Mouse (Mus musculus) embryonic stem cell, embryonic (primary cell): ENCODE data around the gene Hap1.

ENCODE experiments used
- CTCF ChIA-PET, 4 experiments: fragments of 300-600 bp in 2 of 4; fragments of 350-600 bp in 2 of 4; sonication (Branson Sonifier 250); formaldehyde crosslinking; loops; one replicate each; lab custom pipeline; 2022; ENCODE audit warnings: inconsistent platforms in 2 of 4; lab: Charles Lee
- POLR2A ChIA-PET, 4 experiments: fragments of 300-600 bp in 2 of 4; fragments of 350-600 bp in 2 of 4; sonication (Branson Sonifier 250); formaldehyde crosslinking; loops; one replicate each; lab custom pipeline; 2022; ENCODE audit warnings: antibody characterized with exemption in 4 of 4, inconsistent platforms in 1 of 4; lab: Charles Lee

The Hap1 gene

GRCm38 (mm10) chr11:100321479-100322305 lies 34.2 kb downstream of the Hap1 start:
- ChIA-PET CTCF (interaction anchor here in 3 of 4 experiments (0.6 to 2.9 kb wide), 6 partner anchors 13 to 181 kb away, joined by 4 to 15 read pairs (median 4); no protein-coding TSS in a partner anchor), POLR2A (interaction anchor here (0.6 to 9.5 kb wide), 101 partner anchors 8 to 1377 kb away, joined by 3 to 410 read pairs (median 6); partner anchors contain the start of genes Hap1 (in 4 of the 4), Acly (in 3 of the 4), Gast (in 3 of the 4) and Jup (in 3 of the 4))

- POLR2A ChIA-PET, result interaction anchor here (0.5 to 9.5 kb wide), 250 partner anchors 8 to 1964 kb away, joined by 3 to 410 read pairs (median 5); partner anchors contain the start of genes Gast (in 4 of the 4), Acly (in 3 of the 4), Hap1 (in 3 of the 4) and Jup (in 3 of the 4)
- CTCF ChIA-PET, result interaction anchor here (0.5 to 2.9 kb wide), 11 partner anchors 9 to 1863 kb away, joined by 3 to 15 read pairs (median 4); no protein-coding TSS in a partner anchor
These were observed 35.1 kb downstream of the Hap1 start for GRCm38 (mm10) chr11:100320701-100321410.

- POLR2A ChIA-PET, result interaction anchor here (0.5 to 9.5 kb wide), 301 partner anchors 8 to 1964 kb away, joined by 3 to 410 read pairs (median 4); partner anchors contain the start of genes Gast (in 4 of the 4), Acly (in 3 of the 4), Hap1 (in 3 of the 4) and Jup (in 3 of the 4)
- CTCF ChIA-PET, result interaction anchor here (0.5 to 2.9 kb wide), 15 partner anchors 8 to 1862 kb away, joined by 3 to 15 read pairs (median 4); partner anchors contain the start of gene 2300003K06Rik (in 1 of the 4)
These were observed 35.7 kb downstream of the Hap1 start for GRCm38 (mm10) chr11:100320172-100320630.

- CTCF ChIA-PET, result interaction anchor here (0.6 to 2.9 kb wide), 13 partner anchors 11 to 1862 kb away, joined by 3 to 15 read pairs (median 3); partner anchors contain the start of gene 2300003K06Rik (in 1 of the 4)
- POLR2A ChIA-PET, result interaction anchor here (0.5 to 9.5 kb wide), 280 partner anchors 8 to 1965 kb away, joined by 3 to 410 read pairs (median 5); partner anchors contain the start of genes Gast (in 4 of the 4), Acly (in 3 of the 4), Hap1 (in 3 of the 4) and Jup (in 3 of the 4)
These were observed 36.3 kb downstream of the Hap1 start, which contains the start of gene Eif1 for GRCm38 (mm10) chr11:100319492-100320171. TSS of gene Eif1 (plus strand) at chr11:100319885.

- CTCF ChIA-PET, result interaction anchor here (0.6 to 2.9 kb wide), 6 partner anchors 18 to 651 kb away, joined by 3 to 15 read pairs (median 4); no protein-coding TSS in a partner anchor
- POLR2A ChIA-PET, result interaction anchor here (0.6 to 9.5 kb wide), 211 partner anchors 7 to 1966 kb away, joined by 3 to 410 read pairs (median 6); partner anchors contain the start of genes Acly (in 3 of the 4), Hap1 (in 3 of the 4), Jup (in 3 of the 4) and Krt17 (in 3 of the 4)
These were observed 37.1 kb downstream of the Hap1 start for GRCm38 (mm10) chr11:100318529-100319451.

- POLR2A ChIA-PET, result interaction anchor here in 3 of 4 experiments (0.6 to 9.5 kb wide), 11 partner anchors 9 to 1377 kb away, joined by 3 to 232 read pairs (median 22); partner anchors contain the start of genes Hap1 (in 1 of the 3) and Jup (in 1 of the 3)
- CTCF ChIA-PET, result interaction anchor here in 1 of 4 experiments (0.7 kb wide), 1 partner anchor 35 kb away, joined by 3 read pairs; no protein-coding TSS in a partner anchor
These were observed 38.0 kb downstream of the Hap1 start for GRCm38 (mm10) chr11:100317826-100318380.

- ChIA-PET POLR2A (interaction anchor here in 3 of 4 experiments (0.6 to 2.4 kb wide), 15 partner anchors 8 to 121 kb away, joined by 3 to 17 read pairs (median 4); partner anchors contain the start of genes Hap1 (in 1 of the 3) and Jup (in 1 of the 3)), CTCF (interaction anchor here in 2 of 4 experiments (0.7 to 1.4 kb wide), 2 partner anchors 15 to 17 kb away, joined by 3 to 7 read pairs; no protein-coding TSS in a partner anchor)
These were observed 40.5 kb downstream of the Hap1 start for GRCm38 (mm10) chr11:100315439-100315838.

GRCm38 (mm10) chr11:100313424-100313823 lies 42.5 kb downstream of the Hap1 start:
- POLR2A ChIA-PET, result interaction anchor here (0.5 to 4.5 kb wide), 9 partner anchors 8 to 861 kb away, joined by 3 to 140 read pairs (median 4); partner anchors contain the start of gene Eif1 (in 2 of the 4)
- CTCF ChIA-PET, result interaction anchor here in 1 of 4 experiments (0.9 kb wide), 1 partner anchor 15 kb away, joined by 3 read pairs; no protein-coding TSS in a partner anchor

GRCm38 (mm10) chr11:100312096-100312679 lies 43.7 kb downstream of the Hap1 start:
- ChIA-PET CTCF (interaction anchor here in 3 of 4 experiments (0.5 to 1.4 kb wide), 5 partner anchors 8 to 143 kb away, joined by 3 to 12 read pairs (median 4); no protein-coding TSS in a partner anchor), POLR2A (interaction anchor here (0.6 to 4.5 kb wide), 14 partner anchors 8 to 168 kb away, joined by 3 to 140 read pairs (median 4); partner anchors contain the start of genes Eif1 (in 4 of the 4), Hap1 (in 1 of the 4) and Jup (in 1 of the 4))

GRCm38 (mm10) chr11:100311656-100312055 lies 44.3 kb downstream of the Hap1 start:
- POLR2A ChIA-PET, result interaction anchor here (0.6 to 4.5 kb wide), 14 partner anchors 8 to 169 kb away, joined by 3 to 140 read pairs (median 4); partner anchors contain the start of genes Eif1 (in 4 of the 4), Hap1 (in 1 of the 4) and Jup (in 1 of the 4)
- CTCF ChIA-PET, result interaction anchor here in 3 of 4 experiments (0.6 to 1.4 kb wide), 4 partner anchors 9 to 1182 kb away, joined by 3 to 12 read pairs (median 4); no protein-coding TSS in a partner anchor

- ChIA-PET POLR2A (interaction anchor here (0.6 to 9.4 kb wide), 23 partner anchors 9 to 251 kb away, joined by 3 to 190 read pairs (median 4); partner anchors contain the start of genes Eif1 (in 4 of the 4), Hap1 (in 1 of the 4) and Jup (in 1 of the 4)), CTCF (interaction anchor here (0.6 to 2.5 kb wide), 13 partner anchors 11 to 140 kb away, joined by 3 to 10 read pairs (median 5); partner anchors contain the start of gene Eif1 (in 1 of the 4))
These were observed 47.3 kb downstream of the Hap1 start for GRCm38 (mm10) chr11:100308672-100309071.

- ChIA-PET POLR2A (interaction anchor here (0.6 to 9.4 kb wide), 33 partner anchors 8 to 252 kb away, joined by 3 to 190 read pairs (median 5); partner anchors contain the start of genes Eif1 (in 4 of the 4), Acly (in 1 of the 4), Hap1 (in 1 of the 4) and Jup (in 1 of the 4)), CTCF (interaction anchor here (0.6 to 5.5 kb wide), 14 partner anchors 10 to 139 kb away, joined by 3 to 25 read pairs (median 4); partner anchors contain the start of gene Eif1 (in 1 of the 4))
These were observed 48.0 kb downstream of the Hap1 start for GRCm38 (mm10) chr11:100307900-100308299.

GRCm38 (mm10) chr11:100301292-100301691 lies 54.6 kb downstream of the Hap1 start:
- ChIA-PET CTCF (interaction anchor here in 3 of 4 experiments (0.7 to 12.1 kb wide), 3 partner anchors 11 to 18 kb away, joined by 4 to 317 read pairs (median 254); no protein-coding TSS in a partner anchor), POLR2A (interaction anchor here in 3 of 4 experiments (0.6 to 9.4 kb wide), 4 partner anchors 20 to 150 kb away, joined by 3 to 190 read pairs (median 26); partner anchors contain the start of gene Eif1 (in 2 of the 3))
